25 mouse cellular contexts compared by ENCODE assay signal in the genomic region with DNA sequence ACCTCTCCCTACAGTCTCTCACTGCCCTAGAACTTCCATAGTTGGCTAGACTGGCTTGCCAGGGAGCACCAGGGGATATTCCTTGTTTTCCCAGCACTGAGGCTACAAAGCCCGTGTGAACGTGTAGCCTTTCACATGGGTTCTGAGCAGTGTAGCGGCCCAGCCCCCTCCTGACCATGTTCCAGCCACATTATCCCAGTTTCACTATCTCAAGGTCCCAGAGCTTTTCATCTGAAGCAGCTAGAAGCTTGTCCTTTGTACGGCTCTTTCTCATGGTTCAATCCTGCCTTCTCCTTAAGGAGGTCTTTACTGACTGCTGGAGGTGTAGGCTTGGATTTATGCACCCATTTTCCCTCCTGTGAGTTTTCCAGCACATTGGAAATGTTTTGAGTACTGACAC. TPM values are rescaled to one million over a fixed set of nuclear protein-coding genes. Genes with fewer than 3 reads are reported as not detected.
A peak's percentile ranks its signal among the peaks of the same experiment; 100 is the strongest.
DNase-seq lines count a peak whose midpoint lies in the region; ATAC-seq lines count a peak whose summit lies in the region.
"Had no signal": no experiment of that assay in that cellular context is flagged by ENCODE, and none has a peak within 500 bp of the region (broad histone marks: within the 10 kb centered on the region; RNA-seq: fewer than 3 reads in every experiment).

No protein-coding gene starts in this region.

- no peak overlapping the region for H3K9ac ChIP-seq in midbrain, embryonic 11.5 days (ENCODE audit: low read length)
- H3K9ac ChIP-seq: embryonic facial prominence, embryonic 13.5 days; forebrain, embryonic 12.5 days; forebrain, embryonic 15.5 days; heart, embryonic 13.5 days; hindbrain, embryonic 12.5 days; hindbrain, embryonic 15.5 days had no signal

- H3K4me1 ChIP-seq in midbrain, embryonic 11.5 days (ENCODE audit: control insufficient read depth, insufficient read depth, low read length), result no peaks in the 10 kb centered on the region
- H3K4me1 ChIP-seq: embryonic facial prominence, embryonic 10.5 days; embryonic facial prominence, embryonic 13.5 days; forebrain, embryonic 12.5 days; forebrain, embryonic 15.5 days; hindbrain, embryonic 12.5 days; hindbrain, embryonic 15.5 days had no signal

- H3K9me3 ChIP-seq in midbrain, embryonic 11.5 days (ENCODE audit: control insufficient read depth, low read length), result no peaks in the 10 kb centered on the region
- H3K9me3 ChIP-seq: embryonic facial prominence, embryonic 10.5 days; embryonic facial prominence, embryonic 13.5 days; forebrain, embryonic 12.5 days; forebrain, embryonic 15.5 days; heart, embryonic 10.5 days; heart, embryonic 13.5 days; hindbrain, embryonic 12.5 days; hindbrain, embryonic 15.5 days had no signal

- no peaks in the 10 kb centered on the region for H3K27me3 ChIP-seq in midbrain, embryonic 11.5 days (ENCODE audit: control insufficient read depth, insufficient read depth, low read length)
- H3K27me3 ChIP-seq: embryonic facial prominence, embryonic 13.5 days; forebrain, embryonic 12.5 days; forebrain, embryonic 15.5 days; heart, embryonic 13.5 days; hindbrain, embryonic 12.5 days; hindbrain, embryonic 15.5 days had no signal

- peak; percentile 31 to 66 for DNase-seq in adrenal gland, adult (ENCODE audit: inconsistent age in 2 of 2, low spot score in 1 of 2)
- DNase-seq in adrenal gland, adult 18-20 months (ENCODE audit: low spot score in 2 of 2), result no peak
- DNase-seq in ovary, postnatal 36 days (ENCODE audit: low spot score), result peak; percentile 27
- DNase-seq in ovary, postnatal 14 days (ENCODE audit: low spot score), result no peak
- DNase-seq in adrenal gland, postnatal 14 days, result peak; percentile 33
- no peak for DNase-seq in kidney, postnatal 36 days
- no peak for DNase-seq in midbrain, embryonic 11.5 days (ENCODE audit: low spot score, missing footprints)
- DNase-seq: cerebellum, adult 11-12 months; cerebellum, adult 8-10 months; cerebellum, postnatal 10 days; cerebellum, postnatal 36 days; embryo, embryonic 11 days; gastrocnemius, postnatal 25 days; heart, adult 2 months; heart, postnatal 14 days had no signal

- H3K4me2 ChIP-seq in midbrain, embryonic 11.5 days, result no peak overlapping the region
- H3K4me2 ChIP-seq: embryonic facial prominence, embryonic 13.5 days; forebrain, embryonic 12.5 days; forebrain, embryonic 15.5 days; heart, embryonic 13.5 days; hindbrain, embryonic 12.5 days; hindbrain, embryonic 15.5 days had no signal

- no peak overlapping the region for H3K27ac ChIP-seq in midbrain, embryonic 11.5 days (ENCODE audit: low read depth, low read length)
- H3K27ac ChIP-seq: embryonic facial prominence, embryonic 10.5 days; embryonic facial prominence, embryonic 13.5 days; forebrain, embryonic 12.5 days; forebrain, embryonic 15.5 days; heart, adult 2 months; heart, embryonic 10.5 days; heart, embryonic 13.5 days; hindbrain, embryonic 12.5 days; hindbrain, embryonic 15.5 days had no signal

- H3K36me3 ChIP-seq in midbrain, embryonic 11.5 days (ENCODE audit: control insufficient read depth, insufficient read depth, low read length), result peaks cover 5% of the 10 kb centered on the region; the same call in 1 of the 2 replicates

- no peak for ATAC-seq in midbrain, embryonic 11.5 days (ENCODE audit: low FRiP score)
- ATAC-seq: activated CD4-positive, CD25-positive, alpha-beta regulatory T cell, adult 4 months; forebrain, embryonic 15.5 days had no signal

- WGBS in midbrain, embryonic 11.5 days, result 90% methylated on average over 4 of the region's 4 CpGs

- H3K4me3 ChIP-seq in midbrain, embryonic 11.5 days (ENCODE audit: low read depth, low read length), result no peak overlapping the region
- H3K4me3 ChIP-seq: embryonic facial prominence, embryonic 10.5 days; embryonic facial prominence, embryonic 13.5 days; erythroblast, embryonic 14.5 days; forebrain, embryonic 12.5 days; forebrain, embryonic 15.5 days; heart, adult 2 months; heart, embryonic 10.5 days; heart, embryonic 13.5 days; hindbrain, embryonic 12.5 days; hindbrain, embryonic 15.5 days had no signal

RNA-seq across cellular contexts. Expression of gene Paqr3, which starts 26.9 kb away (rescaled TPM):
- 1 to 10 TPM; 2.9 to 4.9 TPM for total RNA-seq in adrenal gland, adult 18-20 months (2021)
- total RNA-seq in adrenal gland, postnatal 14 days (2021), result 3.1 and 4.1 TPM in 2 replicates
- 10.3 and 13.3 TPM in 2 replicates for polyA plus RNA-seq in midbrain, embryonic 11.5 days (2014; fragmentation: Nextera tagmentation; extraction: Ambion mirVana)

Comparison
In these comparisons a context has a peak if more than half of its experiments do, and no peak if none do; other contexts are left out.
1. DNase-seq: peak in adrenal gland, adult (2 of 2), ovary, postnatal 36 days (single experiment) and adrenal gland, postnatal 14 days (single experiment); none in adrenal gland, adult 18-20 months (0 of 2), ovary, postnatal 14 days (single experiment), kidney, postnatal 36 days (0 of 2) and midbrain, embryonic 11.5 days (single experiment).